Mouse (Mus musculus) ES-Bruce4 (cell line): ENCODE measurements around the gene Syce2.

ENCODE experiments used
- CTCF ChIP-seq: IDR thresholded peaks from one replicate; pipeline ENCODE4 v1.8.1; 2011; ENCODE audit warnings: low read depth, low read length
- EP300 ChIP-seq: IDR thresholded peaks from 2 replicates; pipeline ENCODE4 v1.6.1; 2011; ENCODE audit warnings: low read depth, low read length; ENCODE audit not compliant: insufficient read depth
- POLR2A ChIP-seq: IDR thresholded peaks from one replicate; pipeline ENCODE4 v1.8.1; 2011; ENCODE audit warnings: low read length; ENCODE audit not compliant: insufficient read depth

- TF ChIP-seq CTCF, result no peak
- no peak for TF ChIP-seq EP300
- no peak for TF ChIP-seq POLR2A
These were observed 58.7 kb downstream of the Syce2 start for GRCm38 (mm10) chr8:84930582-84930981.
